Mouse (Mus musculus) MEL (cell line): ENCODE results near the gene Cdadc1. TPM values are rescaled to one million over a fixed set of nuclear protein-coding genes. Genes with fewer than 3 reads are reported as not detected.

Experiments used
- DNase-seq: peaks from one replicate; pipeline ENCODE4 v3.0.0; 2011; ENCODE audit warnings: low read depth, low spot score
- H3K27ac ChIP-seq: 2 replicates; pipeline ENCODE4 v1.5.1; 2012; ENCODE audit warnings: low read depth, mild to moderate bottlenecking, control low read depth, low read length, moderate library complexity; ENCODE audit not compliant: control insufficient read depth
- H3K27me3 ChIP-seq, 2 experiments: fragments of 150-350 bp in 1 of 2; sonication (generic) in 1 of 2; 2 replicates each; pipeline ENCODE4 v1.6.1; 2012; ENCODE audit warnings: low read length in 2 of 2, mild to moderate bottlenecking in 2 of 2, improper control_type of control experiment in 1 of 2, moderate library complexity in 1 of 2; ENCODE audit not compliant: insufficient read depth in 2 of 2, control insufficient read depth in 1 of 2
- H3K36me3 ChIP-seq, 2 experiments: 2 replicates each; pipeline ENCODE4 v1.6.1; 2012 to 2014; ENCODE audit warnings: low read length in 2 of 2, improper control_type of control experiment in 1 of 2, inconsistent platforms in 1 of 2, mild to moderate bottlenecking in 1 of 2; ENCODE audit not compliant: insufficient read depth in 2 of 2, control insufficient read depth in 1 of 2
- H3K4me1 ChIP-seq, 2 experiments: fragments of 150-350 bp in 1 of 2; sonication (generic) in 1 of 2; 2 replicates each; pipeline ENCODE4 v1.6.1; 2012; ENCODE audit warnings: low read length in 2 of 2, improper control_type of control experiment in 1 of 2, mild to moderate bottlenecking in 1 of 2; ENCODE audit not compliant: insufficient read depth in 2 of 2, control insufficient read depth in 1 of 2
- H3K4me3 ChIP-seq, 2 experiments: fragments of 150-350 bp in 1 of 2; sonication (generic) in 1 of 2; 2 replicates each; pipeline ENCODE4 v1.5.1; 2012; ENCODE audit warnings: low read depth in 2 of 2, low read length in 2 of 2, mild to moderate bottlenecking in 2 of 2, moderate library complexity in 2 of 2, control low read depth in 1 of 2, improper control_type of control experiment in 1 of 2; ENCODE audit not compliant: control insufficient read depth in 1 of 2, insufficient read depth in 1 of 2
- H3K79me2 ChIP-seq: 2 replicates; pipeline ENCODE4 v1.6.1; 2012; ENCODE audit warnings: mild to moderate bottlenecking, low read length, moderate library complexity; ENCODE audit not compliant: control insufficient read depth, poor library complexity, insufficient read depth
- H3K9ac ChIP-seq: 2 replicates; pipeline ENCODE4 v1.6.1; 2012; ENCODE audit warnings: low read depth, mild to moderate bottlenecking, control low read depth, low read length, moderate library complexity; ENCODE audit not compliant: control insufficient read depth, poor library complexity, severe bottlenecking
- H3K9me3 ChIP-seq: fragments of 150-350 bp; sonication (generic); replicated peaks from 2 replicates; pipeline ENCODE4 v1.6.1; 2012; ENCODE audit warnings: mild to moderate bottlenecking, low read length, improper control_type of control experiment, moderate library complexity; ENCODE audit not compliant: insufficient read depth
- BHLHE40 ChIP-seq: IDR thresholded peaks from 2 replicates; pipeline ENCODE4 v1.6.1; 2012; ENCODE audit warnings: low read depth, mild to moderate bottlenecking, inconsistent platforms, low read length, improper control_type of control experiment, borderline replicate concordance
- CHD2 ChIP-seq: IDR thresholded peaks from 2 replicates; pipeline ENCODE4 v1.6.1; 2011; ENCODE audit warnings: low read length, improper control_type of control experiment
- E2F4 ChIP-seq: IDR thresholded peaks from 2 replicates; pipeline ENCODE4 v1.6.1; 2011; ENCODE audit warnings: low read depth, low read length, improper control_type of control experiment, borderline replicate concordance
- ELF1 ChIP-seq: IDR thresholded peaks from 2 replicates; pipeline ENCODE4 v1.6.1; 2014; ENCODE audit warnings: low read depth, mild to moderate bottlenecking, inconsistent platforms, low read length, improper control_type of control experiment, moderate library complexity
- GATA1 ChIP-seq: IDR thresholded peaks from 2 replicates; pipeline ENCODE4 v1.6.1; 2011; ENCODE audit warnings: low read depth, low read length, improper control_type of control experiment
- HCFC1 ChIP-seq: IDR thresholded peaks from 2 replicates; pipeline ENCODE4 v1.6.1; 2012; ENCODE audit warnings: low read depth, mild to moderate bottlenecking, inconsistent platforms, low read length, improper control_type of control experiment, moderate library complexity
- JUND ChIP-seq: IDR thresholded peaks from 2 replicates; pipeline ENCODE4 v1.6.1; 2011; ENCODE audit warnings: low read depth, mild to moderate bottlenecking, improper control_type of control experiment, low read length
- KAT2A ChIP-seq: conservative IDR thresholded peaks from 2 replicates; pipeline ENCODE4 v1.6.1; 2012; ENCODE audit warnings: low read depth, low read length, improper control_type of control experiment, inconsistent platforms
- MAX ChIP-seq: IDR thresholded peaks from 2 replicates; pipeline ENCODE4 v1.6.1; 2011; ENCODE audit warnings: low read length, improper control_type of control experiment
- MAZ ChIP-seq: IDR thresholded peaks from 2 replicates; pipeline ENCODE4 v1.6.1; 2012; ENCODE audit warnings: low read depth, mild to moderate bottlenecking, inconsistent platforms, low read length, improper control_type of control experiment
- MYB ChIP-seq: IDR thresholded peaks from 2 replicates; pipeline ENCODE4 v1.6.1; 2011; ENCODE audit warnings: mild to moderate bottlenecking, low read depth, low read length, improper control_type of control experiment
- NRF1 ChIP-seq: IDR thresholded peaks from 2 replicates; pipeline ENCODE4 v1.6.1; 2014; ENCODE audit warnings: low read depth, mild to moderate bottlenecking, inconsistent platforms, low read length, improper control_type of control experiment, moderate library complexity; ENCODE audit not compliant: poor library complexity, insufficient read depth, severe bottlenecking
- POLR2A ChIP-seq, 2 experiments: IDR thresholded peaks; 2 replicates each; pipeline ENCODE4 v1.6.1; 2011 to 2012; ENCODE audit warnings: low read length in 2 of 2, mild to moderate bottlenecking in 2 of 2, control low read depth in 1 of 2, improper control_type of control experiment in 1 of 2, low read depth in 1 of 2, moderate library complexity in 1 of 2; ENCODE audit not compliant: control insufficient read depth in 1 of 2, insufficient read depth in 1 of 2, poor library complexity in 1 of 2
- SMC3 ChIP-seq: IDR thresholded peaks from 2 replicates; pipeline ENCODE4 v1.6.1; 2011; ENCODE audit warnings: low read depth, low read length, improper control_type of control experiment
- UBTF ChIP-seq: IDR thresholded peaks from 2 replicates; pipeline ENCODE4 v1.6.1; 2012; ENCODE audit warnings: low read depth, mild to moderate bottlenecking, inconsistent platforms, low read length, improper control_type of control experiment, moderate library complexity, borderline replicate concordance; ENCODE audit not compliant: insufficient read depth
- USF1 ChIP-seq: IDR thresholded peaks from 2 replicates; pipeline ENCODE4 v1.6.1; 2014; ENCODE audit warnings: low read depth, mild to moderate bottlenecking, inconsistent platforms, low read length, improper control_type of control experiment, moderate library complexity
- USF2 ChIP-seq, 2 experiments: IDR thresholded peaks; 2 replicates each; pipeline ENCODE4 v1.6.1; 2011 to 2012; ENCODE audit warnings: improper control_type of control experiment in 2 of 2, low read length in 2 of 2, borderline replicate concordance in 1 of 2, inconsistent platforms in 1 of 2, low read depth in 1 of 2, mild to moderate bottlenecking in 1 of 2; ENCODE audit not compliant: insufficient read depth in 1 of 2
- ZC3H11A ChIP-seq: IDR thresholded peaks from 2 replicates; pipeline ENCODE4 v1.6.1; 2012; ENCODE audit warnings: low read depth, mild to moderate bottlenecking, inconsistent platforms, low read length, improper control_type of control experiment
- ZKSCAN1 ChIP-seq: IDR thresholded peaks from 2 replicates; pipeline ENCODE4 v1.6.1; 2012; ENCODE audit warnings: low read depth, mild to moderate bottlenecking, inconsistent platforms, low read length, improper control_type of control experiment, moderate library complexity
- polyA plus RNA-seq, 2 experiments: library from polyadenylated mRNA; stranded (reverse) in 1 of 2; unstranded in 1 of 2; fragments of >175 nt in 1 of 2; fragments of >200 nt in 1 of 2; gene quantifications; 2 replicates each; pipeline versions ENCODE4 v1.2.1 to v1.2.4; 2012; ENCODE audit warnings: low replicate concordance in 2 of 2, low read depth in 1 of 2; ENCODE audit not compliant: insufficient read length in 2 of 2, insufficient read depth in 1 of 2, missing spikeins in 1 of 2
- total RNA-seq: library from RNA; depleted of rRNA; stranded (reverse); fragments of 300-350 nt; gene quantifications from 2 replicates; pipeline ENCODE4 v1.2.3, GENCODE M21; 2012

The Cdadc1 gene
- total and polyA plus RNA-seq, 3 experiments: 16.4 to 23.8 TPM; not detected in 1

- Histone ChIP-seq H3K4me1 (no peaks in the 10 kb centered on the region), H3K79me2 (no peaks in the 10 kb centered on the region), H3K27me3 (no peaks in the 10 kb centered on the region), H3K27ac (no peak overlapping the region), H3K36me3 (no peaks in the 10 kb centered on the region), H3K4me3 (no peak overlapping the region), H3K9me3 (no peaks in the 10 kb centered on the region), H3K9ac (no peak overlapping the region)
- no peak for DNase-seq
- no peak for TF ChIP-seq NRF1
- no peak for TF ChIP-seq KAT2A
- TF ChIP-seq CHD2: no peak
- no peak for TF ChIP-seq ZKSCAN1
Measured at GRCm38 (mm10) chr14:59546162-59546880, 51.4 kb downstream of the Cdadc1 start.

GRCm38 (mm10) chr14:59543956-59544355 lies 53.8 kb downstream of the Cdadc1 start:
- H3K9me3 ChIP-seq: no peaks in the 10 kb centered on the region
- no peaks in the 10 kb centered on the region for H3K27me3 ChIP-seq
- no peak overlapping the region for H3K9ac ChIP-seq
- H3K4me1 ChIP-seq: no peaks in the 10 kb centered on the region
- H3K27ac ChIP-seq: no peak overlapping the region
- no peaks in the 10 kb centered on the region for H3K79me2 ChIP-seq
- H3K36me3 ChIP-seq: no peaks in the 10 kb centered on the region; a peak in 1 of 4 replicates
- no peak for TF ChIP-seq MAX
- no peak for TF ChIP-seq USF2 (IDR thresholded peaks at IDR 0.05; ENCODE audit: borderline replicate concordance in 1 of 2, insufficient read depth in 1 of 2, low read depth in 1 of 2, low read length in 2 of 2)
- TF ChIP-seq ELF1: no peak
- TF ChIP-seq JUND: no peak
- no peak for TF ChIP-seq E2F4
- TF ChIP-seq USF1: no peak
- TF ChIP-seq MYB: no peak
- TF ChIP-seq POLR2A (IDR thresholded peaks at IDR 0.05; ENCODE audit: control insufficient read depth in 1 of 2, insufficient read depth in 1 of 2, low read depth in 1 of 2, low read length in 2 of 2, poor library complexity in 1 of 2): no peak
- TF ChIP-seq MAZ: no peak
- TF ChIP-seq NRF1: no peak
- no peak for TF ChIP-seq GATA1
- no peak for TF ChIP-seq HCFC1
- TF ChIP-seq BHLHE40: no peak
- TF ChIP-seq ZC3H11A: no peak
- TF ChIP-seq UBTF: no peak
- no peak for TF ChIP-seq SMC3
- no peak overlapping the region for H3K4me3 ChIP-seq
- no peak for DNase-seq
